Mouse (Mus musculus): ENCODE results near the gene Man1a. TPM values are rescaled to one million over a fixed set of nuclear protein-coding genes. Genes with fewer than 3 reads are reported as not detected.

Man1a gene
- polyA plus RNA-seq, 1 experiment from 2014 or later, result 13.2 TPM

- 0 out of 2 replicates have a peak, but pooled peaks have one; percentile 27 for TF ChIP-seq EP300 (IDR thresholded peaks at IDR 0.05; ENCODE audit: low read depth)
- no peak for TF ChIP-seq CTCF (IDR thresholded peaks at IDR 0.05; ENCODE audit: low read depth)
- Histone ChIP-seq H3K9me3 (ENCODE audit: low read length) (no peaks in the 10 kb centered on the region), H3K27me3 (ENCODE audit: insufficient read depth, low read length) (no peaks in the 10 kb centered on the region), H3K36me3 (replicated peaks; ENCODE audit: insufficient read depth, low read length) (peaks cover 19% of the 10 kb centered on the region), H3K4me1 (ENCODE audit: insufficient read depth) (peaks cover 26% of the 10 kb centered on the region), H3K4me3 (ENCODE audit: low read depth, low read length) (no peak overlapping the region), H3K4me2 (ENCODE audit: low read depth, low read length) (no peak overlapping the region), H3K27ac (ENCODE audit: low read depth) (peak overlapping the region; percentile 55; the same call in 1 of the 2 replicates), H3K9ac (replicated peaks) (no peak overlapping the region)
- DNase-seq (peak; percentile 20), ATAC-seq (peak; percentile 44)
- 52% methylated on average over 5 of the region's 5 CpGs for WGBS (ENCODE audit: insufficient replicate concordance)
Measured at GRCm38 (mm10) chr10:53927904-53928303, 148.5 kb downstream of the Man1a start.

DNA sequence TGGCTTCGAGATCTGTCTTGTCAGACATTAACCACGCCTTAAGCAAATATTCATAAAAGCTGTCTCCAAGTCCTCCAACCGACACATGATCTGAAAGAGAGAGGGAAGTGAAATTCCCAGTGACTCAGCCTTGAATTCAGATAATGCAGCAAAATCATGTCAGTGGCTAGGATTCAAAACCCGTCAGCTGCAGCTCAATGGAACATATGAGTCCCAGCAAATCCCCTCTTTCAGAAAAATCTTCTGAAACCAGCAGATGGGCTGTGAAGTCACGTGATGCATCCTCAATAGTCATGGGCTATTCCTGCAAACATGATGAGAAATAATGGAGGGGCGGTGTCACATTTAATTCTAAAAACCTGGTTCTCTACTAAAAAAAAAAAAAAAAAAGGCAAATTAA lies 151.0 kb downstream of the Man1a start:
- no peak overlapping the region for H3K27ac ChIP-seq (ENCODE audit: low read depth)
- WGBS (ENCODE audit: insufficient replicate concordance), result 79% methylated on average over 6 of the region's 6 CpGs
- no peak for DNase-seq
- no peak overlapping the region for H3K9ac ChIP-seq (replicated peaks)
- H3K4me2 ChIP-seq (ENCODE audit: low read depth, low read length), result no peak overlapping the region
- H3K4me1 ChIP-seq (ENCODE audit: insufficient read depth), result peaks cover 22% of the 10 kb centered on the region
- TF ChIP-seq EP300 (IDR thresholded peaks at IDR 0.05; ENCODE audit: low read depth) (no peak), CTCF (IDR thresholded peaks at IDR 0.05; ENCODE audit: low read depth) (no peak)
- no peaks in the 10 kb centered on the region for H3K9me3 ChIP-seq (ENCODE audit: low read length)
- H3K27me3 ChIP-seq (ENCODE audit: insufficient read depth, low read length), result no peaks in the 10 kb centered on the region
- no peak for ATAC-seq
- no peak overlapping the region for H3K4me3 ChIP-seq (ENCODE audit: low read depth, low read length)
- peaks cover 15% of the 10 kb centered on the region for H3K36me3 ChIP-seq (replicated peaks; ENCODE audit: insufficient read depth, low read length)

DNA sequence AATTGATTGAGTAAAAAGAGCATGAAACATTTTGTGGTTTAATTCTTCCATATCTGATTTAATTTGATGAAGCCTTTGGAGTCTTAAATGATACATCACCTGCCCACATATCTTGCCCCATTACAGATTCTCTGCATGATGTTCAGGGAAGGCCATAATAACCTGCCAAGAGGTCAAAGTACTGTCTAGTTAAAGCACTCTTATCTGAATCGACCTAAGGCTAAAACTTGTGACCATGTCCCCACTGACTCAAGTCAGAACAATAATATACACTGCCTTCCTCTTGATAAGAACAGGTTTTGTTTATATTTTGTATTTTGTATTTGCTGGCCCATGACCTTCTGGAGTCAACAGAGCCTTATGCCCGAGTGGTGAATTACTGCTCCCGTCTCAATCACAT lies 154.2 kb downstream of the Man1a start:
- peaks cover 37% of the 10 kb centered on the region for H3K36me3 ChIP-seq (replicated peaks; ENCODE audit: insufficient read depth, low read length)
- no peak overlapping the region for H3K9ac ChIP-seq (replicated peaks)
- ATAC-seq, result no peak
- peaks cover 5% of the 10 kb centered on the region; the same call in 1 of the 2 replicates for H3K4me1 ChIP-seq (ENCODE audit: insufficient read depth)
- H3K27ac ChIP-seq (ENCODE audit: low read depth), result no peak overlapping the region
- H3K27me3 ChIP-seq (ENCODE audit: insufficient read depth, low read length), result no peaks in the 10 kb centered on the region
- H3K4me3 ChIP-seq (ENCODE audit: low read depth, low read length), result no peak overlapping the region
- no peak for TF ChIP-seq EP300 (IDR thresholded peaks at IDR 0.05; ENCODE audit: low read depth)
- no peak for TF ChIP-seq CTCF (IDR thresholded peaks at IDR 0.05; ENCODE audit: low read depth)
- no peak overlapping the region for H3K4me2 ChIP-seq (ENCODE audit: low read depth, low read length)
- DNase-seq, result no peak
- no peaks in the 10 kb centered on the region for H3K9me3 ChIP-seq (ENCODE audit: low read length)
- WGBS (ENCODE audit: insufficient replicate concordance), result 77% methylated on average over 3 of the region's 3 CpGs

GRCm38 (mm10) chr10:53917517-53917916 lies 158.9 kb downstream of the Man1a start:
- Histone ChIP-seq H3K36me3 (replicated peaks; ENCODE audit: insufficient read depth, low read length) (peaks cover 55% of the 10 kb centered on the region), H3K9me3 (ENCODE audit: low read length) (no peaks in the 10 kb centered on the region), H3K4me2 (ENCODE audit: low read depth, low read length) (no peak overlapping the region), H3K4me3 (ENCODE audit: low read depth, low read length) (no peak overlapping the region), H3K9ac (replicated peaks) (no peak overlapping the region), H3K4me1 (ENCODE audit: insufficient read depth) (no peaks in the 10 kb centered on the region), H3K27ac (ENCODE audit: low read depth) (no peak overlapping the region), H3K27me3 (ENCODE audit: insufficient read depth, low read length) (no peaks in the 10 kb centered on the region)
- WGBS (ENCODE audit: insufficient replicate concordance), result 53% methylated on average over 3 of the region's 3 CpGs
- no peak for TF ChIP-seq EP300 (IDR thresholded peaks at IDR 0.05; ENCODE audit: low read depth)
- no peak for TF ChIP-seq CTCF (IDR thresholded peaks at IDR 0.05; ENCODE audit: low read depth)
- DNase-seq (no peak), ATAC-seq (peak; percentile 79)

DNA sequence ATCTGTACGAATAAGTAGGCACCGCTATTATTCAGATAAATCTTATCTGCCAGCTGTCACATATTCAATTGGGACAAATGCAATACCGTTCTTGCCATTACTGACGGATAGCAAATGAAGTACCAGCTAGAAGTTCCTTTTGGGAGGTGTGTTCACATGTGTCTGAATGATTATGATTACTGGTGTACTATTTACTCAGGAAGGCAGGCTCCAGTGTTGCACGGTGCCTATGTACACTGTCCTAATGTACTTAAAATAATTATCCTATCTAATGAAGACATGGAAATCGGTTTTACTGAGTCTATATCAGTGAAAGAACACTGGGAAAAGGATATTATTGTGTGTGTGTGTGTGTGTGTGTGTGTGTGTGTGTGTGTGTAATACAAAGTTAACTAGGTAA lies 160.7 kb downstream of the Man1a start:
- Histone ChIP-seq H3K4me3 (ENCODE audit: low read depth, low read length) (no peak overlapping the region), H3K9me3 (ENCODE audit: low read length) (no peaks in the 10 kb centered on the region), H3K9ac (replicated peaks) (no peak overlapping the region), H3K36me3 (replicated peaks; ENCODE audit: insufficient read depth, low read length) (peaks cover 51% of the 10 kb centered on the region), H3K4me2 (ENCODE audit: low read depth, low read length) (no peak overlapping the region), H3K27me3 (ENCODE audit: insufficient read depth, low read length) (no peaks in the 10 kb centered on the region), H3K27ac (ENCODE audit: low read depth) (no peak overlapping the region), H3K4me1 (ENCODE audit: insufficient read depth) (no peaks in the 10 kb centered on the region)
- DNase-seq (no peak), ATAC-seq (no peak)
- 83% methylated on average over 6 of the region's 6 CpGs for WGBS (ENCODE audit: insufficient replicate concordance)
- TF ChIP-seq CTCF (IDR thresholded peaks at IDR 0.05; ENCODE audit: low read depth) (no peak), EP300 (IDR thresholded peaks at IDR 0.05; ENCODE audit: low read depth) (no peak)

DNA sequence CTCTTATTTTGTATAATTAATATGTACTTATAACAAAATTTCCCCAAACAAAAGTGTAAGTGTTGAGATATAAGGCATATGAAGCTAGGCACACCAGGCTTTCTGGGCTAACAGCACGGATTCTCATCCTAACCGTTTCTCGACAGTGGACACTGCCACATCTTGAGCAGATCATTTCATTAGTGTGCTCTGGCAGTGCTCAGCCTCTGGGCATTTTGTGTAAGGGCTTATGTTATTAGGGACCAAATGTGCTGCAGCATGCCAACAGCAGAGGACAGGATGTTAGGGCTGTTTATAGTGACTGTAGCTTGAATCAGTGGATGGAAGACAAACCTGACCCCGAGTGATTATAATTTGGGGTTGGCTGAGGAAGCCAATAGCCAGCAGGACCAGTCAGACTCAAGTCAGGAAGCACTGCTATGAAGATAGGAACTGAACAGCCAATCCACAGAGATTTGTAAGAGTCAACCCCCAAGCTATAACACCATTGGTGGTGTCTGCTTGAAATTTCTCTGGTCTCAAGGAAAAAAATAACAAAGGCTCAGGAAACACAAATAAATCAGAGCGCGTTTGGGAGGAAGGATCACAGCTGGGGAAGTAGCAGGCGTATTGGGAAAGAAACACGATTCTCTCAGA lies 161.3 kb downstream of the Man1a start:
- no peaks in the 10 kb centered on the region for H3K27me3 ChIP-seq (ENCODE audit: insufficient read depth, low read length)
- TF ChIP-seq EP300 (IDR thresholded peaks at IDR 0.05; ENCODE audit: low read depth) (no peak), CTCF (IDR thresholded peaks at IDR 0.05; ENCODE audit: low read depth) (no peak)

More for the DNA sequence above, 161.3 kb downstream of the Man1a start:
- DNase-seq (no peak), ATAC-seq (no peak)
- peaks cover 50% of the 10 kb centered on the region for H3K36me3 ChIP-seq (replicated peaks; ENCODE audit: insufficient read depth, low read length)
- no peak overlapping the region for H3K4me2 ChIP-seq (ENCODE audit: low read depth, low read length)
- H3K4me3 ChIP-seq (ENCODE audit: low read depth, low read length), result no peak overlapping the region
- H3K27ac ChIP-seq (ENCODE audit: low read depth), result no peak overlapping the region
- no peak overlapping the region for H3K9ac ChIP-seq (replicated peaks)
- H3K9me3 ChIP-seq (ENCODE audit: low read length), result no peaks in the 10 kb centered on the region
- H3K4me1 ChIP-seq (ENCODE audit: insufficient read depth), result no peaks in the 10 kb centered on the region
- WGBS (ENCODE audit: insufficient replicate concordance), result 79% methylated on average over 8 of the region's 8 CpGs
